Mouse (Mus musculus) midbrain, embryonic 16.5 days (tissue): ENCODE results near the gene Fas. TPM values are rescaled to one million over a fixed set of nuclear protein-coding genes. Genes with fewer than 3 reads are reported as not detected.

ENCODE experiments used
- ATAC-seq: fragments of 200-750 bp; cut with Nextera tagmentation; 2 replicates; pipeline ENCODE4 v1.8.0; 2017; ENCODE audit warnings: moderate TSS enrichment
- H3K27ac ChIP-seq: fragments of 300-500 bp; sonication (generic); 2 replicates; pipeline ENCODE4 v1.5.1; 2014; ENCODE audit warnings: mild to moderate bottlenecking, low read length, mixed read lengths
- H3K27me3 ChIP-seq: fragments of 300-500 bp; sonication (generic); 2 replicates; pipeline ENCODE4 v1.6.1; 2014; ENCODE audit warnings: low read depth, low read length, mixed read lengths; ENCODE audit not compliant: control insufficient read depth, insufficient read depth
- H3K36me3 ChIP-seq: fragments of 300-500 bp; sonication (generic); 2 replicates; pipeline ENCODE4 v1.6.1; 2014; ENCODE audit warnings: mild to moderate bottlenecking, low read length, moderate library complexity, mixed read lengths; ENCODE audit not compliant: control insufficient read depth, insufficient read depth
- H3K4me1 ChIP-seq: fragments of 300-500 bp; sonication (generic); 2 replicates; pipeline ENCODE4 v1.6.1; 2014; ENCODE audit warnings: mild to moderate bottlenecking, low read length, mixed read lengths; ENCODE audit not compliant: control insufficient read depth, insufficient read depth
- H3K4me2 ChIP-seq: fragments of 300-500 bp; sonication (generic); 2 replicates; pipeline ENCODE4 v1.6.1; 2014; ENCODE audit warnings: mild to moderate bottlenecking, low read length, mixed read lengths
- H3K4me3 ChIP-seq: fragments of 300-500 bp; sonication (generic); 2 replicates; pipeline ENCODE4 v1.5.1; 2014; ENCODE audit warnings: low read depth, mild to moderate bottlenecking, low read length, moderate library complexity, mixed read lengths
- H3K9ac ChIP-seq: fragments of 300-500 bp; sonication (generic); 2 replicates; pipeline ENCODE4 v1.6.1; 2014; ENCODE audit warnings: low read depth, low read length, mixed read lengths
- H3K9me3 ChIP-seq: fragments of 300-500 bp; sonication (generic); replicated peaks from 2 replicates; pipeline ENCODE4 v1.6.1; 2014; ENCODE audit warnings: mild to moderate bottlenecking, low read length, mixed read lengths; ENCODE audit not compliant: control insufficient read depth, poor library complexity, severe bottlenecking
- WGBS: fragments of 180-500 bp; shearing (Covaris S2); extraction: QIAGEN DNeasy Blood & Tissue Kit; methylation state at CpG from one replicate; pipeline ENCODE4 v1.1.7; 2014; 5-methylcytosine and 5-hydroxymethylcytosine counted together
- polyA plus RNA-seq: library from polyadenylated mRNA; unstranded; fragments of >200 nt; fragmentation: Nextera tagmentation; extraction: Ambion mirVana; gene quantifications from 2 replicates; pipeline ENCODE4 v1.2.1, GENCODE M21; 2015

The Fas gene
- polyA plus RNA-seq: 0.60 and 1.5 TPM in 2 replicates

DNA sequence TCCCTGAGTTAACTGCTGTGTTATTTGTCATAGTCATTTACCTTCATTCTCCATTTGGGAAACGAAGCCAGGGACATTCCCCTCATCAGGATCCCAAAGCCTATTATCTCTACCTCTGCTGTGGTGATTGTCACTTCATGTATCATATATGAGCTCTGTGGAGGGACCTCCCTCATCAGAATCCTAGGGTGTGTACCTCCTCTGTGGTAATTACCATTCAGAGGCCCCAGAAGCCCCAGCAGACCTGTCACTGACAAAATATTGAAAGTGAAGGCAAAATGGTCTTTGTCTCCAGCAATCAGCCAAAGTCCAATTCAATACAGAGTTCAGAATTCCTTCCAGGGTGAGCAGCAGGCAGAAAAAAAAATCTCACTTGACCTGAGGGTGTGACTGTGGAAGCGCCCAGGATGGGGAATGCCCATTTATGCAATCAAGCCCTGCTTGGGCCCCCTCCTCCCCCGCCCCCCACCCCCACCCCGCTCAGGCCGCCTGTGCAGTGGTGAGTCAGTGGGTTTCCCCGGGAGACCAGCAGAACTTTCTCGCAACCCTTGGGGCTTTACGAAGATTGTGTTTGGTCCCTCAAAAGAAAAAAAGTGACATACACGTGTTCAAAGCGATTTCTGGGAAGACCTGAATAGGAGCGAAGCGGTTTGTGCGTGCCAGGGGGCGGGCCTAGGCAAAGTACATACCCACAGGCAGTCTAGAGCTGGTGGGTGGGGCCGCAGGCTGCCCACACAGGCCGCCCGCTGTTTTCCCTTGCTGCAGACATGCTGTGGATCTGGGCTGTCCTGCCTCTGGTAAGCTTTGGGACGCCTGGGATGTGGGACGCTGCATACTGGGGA lies at the start of gene Fas:
Gene Fas (plus strand): TSS at position 719 of the 842 bp plus-strand sequence.
- peak within 1 kb of the TSS; percentile 36; the same call in 1 of the 2 replicates for H3K9ac ChIP-seq
- no peaks in the 10 kb centered on the region for H3K36me3 ChIP-seq
- H3K4me1 ChIP-seq: peaks cover 13% of the 10 kb centered on the region
- peak within 1 kb of the TSS; percentile 38 for H3K4me3 ChIP-seq
- ATAC-seq: peak; percentile 94
- WGBS: 2% methylated on average over 18 of the region's 19 CpGs
- no peak within 1 kb of the TSS for H3K27ac ChIP-seq
- H3K4me2 ChIP-seq: peak within 1 kb of the TSS; percentile 83
- H3K9me3 ChIP-seq: no peaks in the 10 kb centered on the region
- H3K27me3 ChIP-seq: no peaks in the 10 kb centered on the region

DNA sequence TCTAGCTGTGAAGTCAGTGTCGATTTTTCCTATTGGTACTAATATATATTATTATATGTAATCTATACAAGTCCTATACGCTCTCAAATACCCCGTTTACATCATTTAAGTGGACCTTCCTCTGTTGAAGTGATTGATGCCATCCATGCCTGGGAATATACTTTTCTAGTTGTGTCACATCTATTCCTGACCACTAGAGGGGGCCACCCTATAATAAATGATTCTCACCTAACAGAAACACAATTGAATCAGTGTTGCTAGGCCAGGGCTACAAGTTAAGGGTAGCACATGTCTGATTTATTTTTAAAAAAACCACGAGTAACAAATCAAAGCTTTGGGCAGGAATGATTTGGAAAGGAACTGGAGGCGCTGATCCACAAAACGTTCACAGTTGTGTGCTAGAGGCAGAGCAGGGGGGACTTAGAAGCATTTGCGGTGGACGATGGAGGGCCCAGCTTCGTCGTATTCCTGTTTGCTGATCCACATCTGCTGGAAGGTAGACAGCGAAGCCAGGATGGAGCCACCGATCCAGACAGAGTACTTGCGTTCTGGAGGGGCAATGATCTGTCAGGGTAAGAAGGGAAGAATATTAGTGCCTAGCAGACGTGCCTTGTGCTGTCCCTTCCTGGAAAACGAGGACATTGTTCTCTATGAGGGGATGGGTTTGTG lies 49.1 kb upstream of the Fas start:
- ATAC-seq: 0 out of 2 replicates have a peak, but pooled peaks have one; percentile 6
- Histone ChIP-seq H3K4me3 (no peak overlapping the region), H3K36me3 (peaks cover 2% of the 10 kb centered on the region), H3K9ac (no peak overlapping the region), H3K27me3 (no peaks in the 10 kb centered on the region), H3K27ac (no peak overlapping the region), H3K4me2 (no peak overlapping the region), H3K9me3 (no peaks in the 10 kb centered on the region), H3K4me1 (no peaks in the 10 kb centered on the region)
- 62% methylated on average over 15 of the region's 15 CpGs for WGBS

GRCm38 (mm10) chr19:34242925-34243324 lies 47.5 kb upstream of the Fas start:
- ATAC-seq: no peak
- no peaks in the 10 kb centered on the region for H3K27me3 ChIP-seq
- H3K9me3 ChIP-seq: no peaks in the 10 kb centered on the region
- no peaks in the 10 kb centered on the region for H3K4me1 ChIP-seq
- no peaks in the 10 kb centered on the region; the same call in 1 of the 2 replicates for H3K36me3 ChIP-seq
- no peak overlapping the region for H3K27ac ChIP-seq
- H3K4me2 ChIP-seq: no peak overlapping the region
- no peak overlapping the region for H3K9ac ChIP-seq
- no peak overlapping the region for H3K4me3 ChIP-seq

GRCm38 (mm10) chr19:34244056-34244455 lies 46.4 kb upstream of the Fas start:
- H3K4me3 ChIP-seq: no peak overlapping the region
- no peaks in the 10 kb centered on the region; the same call in 1 of the 2 replicates for H3K36me3 ChIP-seq
- H3K27me3 ChIP-seq: no peaks in the 10 kb centered on the region
- H3K4me2 ChIP-seq: no peak overlapping the region
- H3K9ac ChIP-seq: no peak overlapping the region
- WGBS: 20% methylated on average over 6 of the region's 6 CpGs
- H3K27ac ChIP-seq: no peak overlapping the region
- no peaks in the 10 kb centered on the region for H3K9me3 ChIP-seq
- ATAC-seq: peak; percentile 79
- H3K4me1 ChIP-seq: no peaks in the 10 kb centered on the region

DNA sequence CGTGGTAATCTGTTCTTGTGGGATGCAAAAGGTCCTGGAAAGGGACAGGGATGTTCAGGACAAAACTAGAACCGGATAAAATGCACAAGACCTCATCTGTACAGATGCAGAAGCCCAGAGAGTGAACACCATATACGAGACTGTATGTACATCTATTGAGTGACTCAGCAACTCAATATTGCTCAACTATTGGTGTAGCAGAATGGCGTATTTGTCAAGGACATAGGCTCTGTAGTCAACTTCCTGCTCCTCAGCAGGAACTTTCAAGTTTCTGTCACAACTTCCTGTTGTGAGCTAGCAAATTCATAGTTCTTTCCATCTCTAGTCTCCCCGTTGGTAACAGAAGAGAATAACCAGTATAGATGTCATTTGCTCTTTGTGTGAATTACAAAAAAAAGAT lies 41.9 kb upstream of the Fas start:
- H3K4me2 ChIP-seq: no peak overlapping the region
- H3K9me3 ChIP-seq: no peaks in the 10 kb centered on the region
- ATAC-seq: no peak
- no peaks in the 10 kb centered on the region for H3K27me3 ChIP-seq
- H3K4me1 ChIP-seq: no peaks in the 10 kb centered on the region
- no peak overlapping the region for H3K9ac ChIP-seq
- no peaks in the 10 kb centered on the region for H3K36me3 ChIP-seq
- no peak overlapping the region for H3K27ac ChIP-seq
- no peak overlapping the region for H3K4me3 ChIP-seq
- WGBS: 83% methylated on average over 5 of the region's 5 CpGs

- no peak overlapping the region for H3K9ac ChIP-seq
- no peaks in the 10 kb centered on the region for H3K4me1 ChIP-seq
- H3K9me3 ChIP-seq: no peaks in the 10 kb centered on the region
- no peak overlapping the region for H3K27ac ChIP-seq
- ATAC-seq: no peak
- H3K27me3 ChIP-seq: no peaks in the 10 kb centered on the region
- no peak overlapping the region for H3K4me2 ChIP-seq
- no peaks in the 10 kb centered on the region for H3K36me3 ChIP-seq
- WGBS: 87% methylated on average over 4 of the region's 4 CpGs
- no peak overlapping the region for H3K4me3 ChIP-seq
Observed at GRCm38 (mm10) chr19:34250621-34251020, 39.8 kb upstream of the Fas start.

DNA sequence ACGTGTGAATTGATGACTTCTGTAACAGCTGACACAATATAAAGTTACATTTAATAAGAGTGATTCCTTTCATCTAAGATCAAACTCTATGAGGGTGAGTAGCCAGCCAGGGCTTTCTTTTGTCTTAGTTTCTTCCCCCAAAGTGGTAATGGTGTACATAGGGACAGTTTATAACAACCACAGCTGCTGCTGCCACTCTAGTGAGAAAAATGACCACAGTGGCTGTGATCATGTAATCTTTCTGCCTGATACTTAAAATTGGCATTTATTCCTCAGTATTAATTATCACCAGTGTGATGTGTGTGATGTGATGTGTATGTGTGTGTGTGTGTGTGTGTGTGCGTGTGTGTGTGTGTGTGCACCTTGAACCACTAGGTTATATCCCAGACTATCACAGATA lies 38.6 kb upstream of the Fas start:
- Histone ChIP-seq H3K4me3 (no peak overlapping the region), H3K27ac (no peak overlapping the region), H3K9me3 (no peaks in the 10 kb centered on the region), H3K9ac (no peak overlapping the region), H3K36me3 (no peaks in the 10 kb centered on the region), H3K4me2 (no peak overlapping the region), H3K27me3 (no peaks in the 10 kb centered on the region), H3K4me1 (no peaks in the 10 kb centered on the region)
- 89% methylated on average over 2 of the region's 2 CpGs for WGBS
- ATAC-seq: no peak

DNA sequence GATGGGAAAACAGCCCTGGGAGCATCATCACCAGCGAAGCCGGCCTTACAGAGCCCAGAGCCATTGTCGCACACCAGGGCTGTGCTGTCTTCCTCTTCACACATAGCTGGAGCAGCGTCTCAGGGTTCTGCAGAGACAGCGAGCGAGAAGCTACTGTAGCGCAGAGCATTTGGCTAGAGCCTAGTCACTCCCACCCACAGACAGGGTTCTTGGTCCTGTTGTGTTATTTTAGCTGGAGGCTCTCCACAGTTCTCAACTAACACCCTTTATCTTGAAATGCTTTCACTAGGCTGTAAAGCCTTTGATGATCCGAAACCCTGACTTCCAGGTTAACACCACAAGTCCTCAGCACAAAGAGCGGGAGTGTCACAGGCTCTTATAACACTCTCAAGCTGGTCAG lies 38.0 kb upstream of the Fas start:
- no peaks in the 10 kb centered on the region for H3K27me3 ChIP-seq
- 86% methylated on average over 9 of the region's 9 CpGs for WGBS
- H3K4me1 ChIP-seq: no peaks in the 10 kb centered on the region
- no peak for ATAC-seq
- H3K4me3 ChIP-seq: no peak overlapping the region
- H3K9ac ChIP-seq: no peak overlapping the region
- H3K27ac ChIP-seq: no peak overlapping the region
- no peak overlapping the region for H3K4me2 ChIP-seq
- no peaks in the 10 kb centered on the region for H3K36me3 ChIP-seq
- no peaks in the 10 kb centered on the region for H3K9me3 ChIP-seq
